Comparison of ENCODE assay signal across 18 mouse cellular contexts in the genomic region with DNA sequence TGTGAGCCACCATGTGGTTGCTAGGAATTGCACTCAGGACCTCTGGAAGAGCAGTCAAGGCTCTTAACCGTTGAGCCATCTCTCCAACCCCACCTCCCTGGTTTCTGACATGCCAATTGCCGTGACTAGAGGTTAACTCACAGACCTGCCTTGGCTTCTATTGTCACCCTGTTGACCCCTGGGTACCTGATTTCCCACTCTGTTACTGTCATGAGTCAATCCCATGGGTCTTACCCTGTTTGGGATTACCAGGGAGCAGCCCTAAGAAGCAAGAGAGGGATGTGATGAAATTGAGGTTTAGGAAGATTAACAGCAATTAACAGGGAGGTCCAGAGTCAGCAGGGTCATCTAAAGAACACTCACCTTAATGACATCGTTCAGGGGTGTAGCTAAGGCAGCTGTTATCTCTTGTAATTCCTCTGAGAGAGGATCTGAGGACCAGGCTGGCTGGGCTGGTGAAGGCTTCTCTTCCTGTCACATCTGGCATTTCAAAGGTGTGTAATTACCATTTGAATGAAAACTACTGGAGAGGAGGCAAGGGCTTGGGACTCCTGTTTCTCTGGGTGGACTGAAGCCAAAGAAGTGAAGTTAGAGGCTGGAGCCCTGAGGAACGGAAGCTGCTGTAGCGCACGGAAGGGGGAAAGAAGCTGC.
"Had no signal": no experiment of that assay in that cellular context is flagged by ENCODE, and none has a peak within 500 bp of the region (broad histone marks: within the 10 kb centered on the region; RNA-seq: fewer than 3 reads in every experiment).

No protein-coding gene starts in this region.

- H3K4me3 ChIP-seq: layer of hippocampus, adult 2 months; limb, embryonic 10.5 days; limb, embryonic 13.5 days; lung, embryonic 15.5 days; megakaryocyte, embryonic 14.5 days; stomach, embryonic 15.5 days had no signal

- H3K36me3 ChIP-seq: stomach, embryonic 15.5 days had no signal

- H3K27ac ChIP-seq: kidney, postnatal 0 days; layer of hippocampus, adult 2 months; limb, embryonic 10.5 days; limb, embryonic 13.5 days; liver, embryonic 14.5 days; lung, embryonic 15.5 days; stomach, embryonic 15.5 days had no signal

- DNase-seq: kidney, adult 2 months; kidney, postnatal 25 days; layer of hippocampus, adult 9-11 months; liver, postnatal 0 days; lung, postnatal 10 days; lung, postnatal 36 days; midbrain, embryonic 14.5 days; right cerebral cortex, postnatal 25 days; spleen, adult 18-20 months; thymus, postnatal 25 days had no signal

- H3K9me3 ChIP-seq: limb, embryonic 10.5 days; limb, embryonic 13.5 days; lung, embryonic 15.5 days; stomach, embryonic 15.5 days had no signal

- H3K4me1 ChIP-seq: stomach, embryonic 15.5 days had no signal

- H3K9ac ChIP-seq: limb, embryonic 13.5 days; liver, embryonic 14.5 days; liver, postnatal 0 days; lung, embryonic 15.5 days; stomach, embryonic 15.5 days had no signal

- H3K27me3 ChIP-seq: limb, embryonic 13.5 days; lung, embryonic 15.5 days; stomach, embryonic 15.5 days had no signal
